Mouse (Mus musculus) 3134 (cell line): ENCODE results near the gene Gm28891.
"Not testable (repeated sequence)": the region's sequence is repeated elsewhere in the genome, so short reads cannot be mapped to it uniquely, and the experiment has no call there.

ENCODE experiments used
- DNase-seq: peaks from one replicate; pipeline ENCODE4 v3.0.0-alpha.2; 2011; ENCODE audit warnings: low spot score; ENCODE audit not compliant: insufficient read length; ENCODE audit errors: extremely low read depth

The Gm28891 gene

DNA sequence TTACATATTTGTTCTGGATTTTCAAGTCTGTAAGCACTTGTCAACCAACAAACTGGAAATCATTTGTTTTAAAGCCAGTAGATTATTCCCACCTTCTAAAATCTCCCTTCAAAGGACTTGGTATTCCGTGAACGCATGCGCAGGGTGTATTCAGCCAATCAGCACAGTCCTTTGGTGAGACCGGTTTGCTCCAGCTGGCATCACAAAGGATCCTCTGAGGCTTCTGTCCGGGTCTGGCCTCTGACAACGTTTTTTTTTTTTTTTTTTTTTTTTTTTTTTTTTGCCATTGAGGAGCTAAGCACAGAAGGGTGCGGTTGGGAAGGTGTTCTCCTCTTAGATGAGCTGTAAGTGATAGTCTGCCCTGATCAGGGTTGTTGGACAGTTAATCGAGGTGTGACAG, at the start of gene Gm28891:
Gm28891 (plus strand) TSS at position 301 of the 400 bp plus-strand sequence.
- not testable (repeated sequence) for DNase-seq
